Mouse (Mus musculus) erythroblast, embryonic 14.5 days (primary cell): ENCODE results near the gene Gna14. TPM values are rescaled to one million over a fixed set of nuclear protein-coding genes. Genes with fewer than 3 reads are reported as not detected.

ENCODE experiments used
- H3K27me3 ChIP-seq: 2 replicates; pipeline ENCODE4 v1.6.1; 2012; ENCODE audit warnings: inconsistent platforms; ENCODE audit not compliant: control insufficient read depth
- H3K36me3 ChIP-seq: 2 replicates; pipeline ENCODE4 v1.6.1; 2012; ENCODE audit warnings: mild to moderate bottlenecking, inconsistent platforms; ENCODE audit not compliant: control insufficient read depth
- H3K4me1 ChIP-seq: 2 replicates; pipeline ENCODE4 v1.6.1; 2012; ENCODE audit warnings: inconsistent platforms; ENCODE audit not compliant: control insufficient read depth
- H3K4me3 ChIP-seq: replicated peaks from 2 replicates; pipeline ENCODE3; 2012; ENCODE audit warnings: moderate library complexity, mild to moderate bottlenecking, inconsistent platforms
- H3K9me3 ChIP-seq: 2 replicates; pipeline ENCODE4 v1.6.1; 2012; ENCODE audit warnings: low read length, inconsistent platforms, mixed read lengths; ENCODE audit not compliant: control insufficient read depth
- GATA1 ChIP-seq: IDR thresholded peaks from 2 replicates; pipeline ENCODE4 v1.6.1; 2012; ENCODE audit warnings: low read length, inconsistent platforms, mixed read lengths
- TAL1 ChIP-seq: IDR thresholded peaks from 3 replicates; pipeline ENCODE4 v1.6.1; 2012; ENCODE audit warnings: low read length, inconsistent platforms, mixed read lengths
- polyA plus RNA-seq: library from polyadenylated mRNA; stranded (reverse); fragments of >175 nt; gene quantifications from 2 replicates; pipeline ENCODE4 v1.2.3, GENCODE M21; 2012

Gene Gna14
- polyA plus RNA-seq, 1 experiment: not detected

GRCm38 (mm10) chr19:16446612-16447011, 11.1 kb downstream of the Gna14 start:
- TF ChIP-seq GATA1: no peak
- TF ChIP-seq TAL1: no peak
- H3K27me3 ChIP-seq: no peaks in the 10 kb centered on the region
- no peak overlapping the region for H3K4me3 ChIP-seq
- no peaks in the 10 kb centered on the region for H3K4me1 ChIP-seq
- no peaks in the 10 kb centered on the region for H3K36me3 ChIP-seq
- no peaks in the 10 kb centered on the region for H3K9me3 ChIP-seq

GRCm38 (mm10) chr19:16447832-16448621, 12.5 kb downstream of the Gna14 start:
- no peak overlapping the region for H3K4me3 ChIP-seq
- no peaks in the 10 kb centered on the region for H3K36me3 ChIP-seq
- no peak for TF ChIP-seq TAL1
- no peak for TF ChIP-seq GATA1
- H3K9me3 ChIP-seq: no peaks in the 10 kb centered on the region
- H3K27me3 ChIP-seq: no peaks in the 10 kb centered on the region
- no peaks in the 10 kb centered on the region for H3K4me1 ChIP-seq

- Histone ChIP-seq H3K36me3 (no peaks in the 10 kb centered on the region), H3K4me3 (no peak overlapping the region), H3K27me3 (no peaks in the 10 kb centered on the region), H3K4me1 (no peaks in the 10 kb centered on the region), H3K9me3 (no peaks in the 10 kb centered on the region)
- TF ChIP-seq GATA1: no peak
- TF ChIP-seq TAL1: no peak
These were observed 13.2 kb downstream of the Gna14 start for GRCm38 (mm10) chr19:16448796-16449195.

- Histone ChIP-seq H3K4me3 (no peak overlapping the region), H3K9me3 (no peaks in the 10 kb centered on the region), H3K4me1 (no peaks in the 10 kb centered on the region), H3K36me3 (no peaks in the 10 kb centered on the region), H3K27me3 (no peaks in the 10 kb centered on the region)
- TF ChIP-seq TAL1: no peak
- no peak for TF ChIP-seq GATA1
These were observed 15.3 kb downstream of the Gna14 start for GRCm38 (mm10) chr19:16450824-16451223.

GRCm38 (mm10) chr19:16456181-16456580, 20.6 kb downstream of the Gna14 start:
- no peaks in the 10 kb centered on the region for H3K36me3 ChIP-seq
- H3K4me3 ChIP-seq: no peak overlapping the region
- no peaks in the 10 kb centered on the region for H3K9me3 ChIP-seq
- TF ChIP-seq GATA1: no peak
- no peak for TF ChIP-seq TAL1
- H3K4me1 ChIP-seq: no peaks in the 10 kb centered on the region
- no peaks in the 10 kb centered on the region for H3K27me3 ChIP-seq

GRCm38 (mm10) chr19:16457127-16457526, 21.6 kb downstream of the Gna14 start:
- Histone ChIP-seq H3K4me3 (no peak overlapping the region), H3K36me3 (no peaks in the 10 kb centered on the region)
- no peak for TF ChIP-seq GATA1

GRCm38 (mm10) chr19:16459317-16459716, 23.8 kb downstream of the Gna14 start:
- Histone ChIP-seq H3K9me3 (no peaks in the 10 kb centered on the region), H3K4me3 (no peak overlapping the region), H3K36me3 (no peaks in the 10 kb centered on the region), H3K27me3 (no peaks in the 10 kb centered on the region), H3K4me1 (no peaks in the 10 kb centered on the region)
- TF ChIP-seq GATA1 (no peak), TAL1 (no peak)

More at GRCm38 (mm10) chr19:16457127-16457526, 21.6 kb downstream of the Gna14 start:
- no peaks in the 10 kb centered on the region for H3K9me3 ChIP-seq
- no peaks in the 10 kb centered on the region for H3K4me1 ChIP-seq
- no peaks in the 10 kb centered on the region for H3K27me3 ChIP-seq

- H3K27me3 ChIP-seq: no peaks in the 10 kb centered on the region
- H3K4me3 ChIP-seq: no peak overlapping the region
- H3K4me1 ChIP-seq: no peaks in the 10 kb centered on the region
- no peaks in the 10 kb centered on the region for H3K9me3 ChIP-seq
- H3K36me3 ChIP-seq: no peaks in the 10 kb centered on the region
- TF ChIP-seq TAL1 (no peak), GATA1 (no peak)
These were observed 24.7 kb downstream of the Gna14 start for GRCm38 (mm10) chr19:16460292-16460691.

- H3K4me1 ChIP-seq: no peaks in the 10 kb centered on the region
- H3K9me3 ChIP-seq: no peaks in the 10 kb centered on the region
- H3K4me3 ChIP-seq: no peak overlapping the region
- no peaks in the 10 kb centered on the region for H3K36me3 ChIP-seq
- TF ChIP-seq TAL1: no peak
- no peak for TF ChIP-seq GATA1
- H3K27me3 ChIP-seq: no peaks in the 10 kb centered on the region
These were observed 25.3 kb downstream of the Gna14 start for GRCm38 (mm10) chr19:16460831-16461230.
